Mouse (Mus musculus) intestine, postnatal 0 days (tissue): Measurements from ENCODE around the gene Cks1b. TPM values are rescaled to one million over a fixed set of nuclear protein-coding genes. Genes with fewer than 3 reads are reported as not detected.
A peak's percentile ranks its signal among the peaks of the same experiment; 100 is the strongest.

Experiments used
- ATAC-seq: fragments of 200-750 bp; cut with Nextera tagmentation; 2 replicates; pipeline ENCODE4 v1.8.0; 2017; ENCODE audit warnings: mild to moderate bottlenecking, moderate TSS enrichment, moderate library complexity
- H3K27ac ChIP-seq: fragments of 300-500 bp; sonication (generic); 2 replicates; pipeline ENCODE4 v1.5.1; 2014; ENCODE audit warnings: mild to moderate bottlenecking, low read depth, low read length, moderate library complexity
- H3K27me3 ChIP-seq: fragments of 300-500 bp; sonication (generic); replicated peaks from 2 replicates; pipeline ENCODE4 v1.6.1; 2014; ENCODE audit warnings: low read length, mixed read lengths; ENCODE audit not compliant: control insufficient read depth, insufficient read depth
- H3K36me3 ChIP-seq: fragments of 300-500 bp; sonication (generic); 2 replicates; pipeline ENCODE4 v1.6.1; 2014; ENCODE audit warnings: mild to moderate bottlenecking, moderate library complexity; ENCODE audit not compliant: control insufficient read depth, insufficient read depth
- H3K4me1 ChIP-seq: fragments of 300-500 bp; sonication (generic); replicated peaks from 2 replicates; pipeline ENCODE4 v1.6.1; 2014; ENCODE audit warnings: antibody characterized with exemption, low read length, mixed read lengths; ENCODE audit not compliant: control insufficient read depth, insufficient read depth
- H3K4me2 ChIP-seq: fragments of 300-500 bp; sonication (generic); replicated peaks from 2 replicates; pipeline ENCODE4 v1.6.1; 2014; ENCODE audit warnings: low read depth, mild to moderate bottlenecking, moderate library complexity
- H3K4me3 ChIP-seq: fragments of 300-500 bp; sonication (generic); 2 replicates; pipeline ENCODE4 v1.5.1; 2014; ENCODE audit warnings: low read depth, low read length
- H3K9ac ChIP-seq: fragments of 300-500 bp; sonication (generic); 2 replicates; pipeline ENCODE4 v1.6.1; 2014; ENCODE audit warnings: mild to moderate bottlenecking, low read depth, low read length
- H3K9me3 ChIP-seq: fragments of 300-500 bp; sonication (generic); 2 replicates; pipeline ENCODE4 v1.6.1; 2016; ENCODE audit warnings: mixed run types; ENCODE audit not compliant: control insufficient read depth
- CTCF ChIP-seq: sonication (generic); IDR thresholded peaks from 2 replicates; pipeline ENCODE4 v1.5.1; 2016; ENCODE audit warnings: low read depth, mild to moderate bottlenecking, control low read depth, antibody characterized with exemption, moderate library complexity
- whole genome bisulfite sequencing: fragments of 180-500 bp; shearing (Covaris S2); extraction: QIAGEN DNeasy Blood & Tissue Kit; methylation state at CpG from one replicate; pipeline ENCODE4 v1.1.7; 2014; 5-methylcytosine and 5-hydroxymethylcytosine counted together
- polyA plus RNA-seq: library from polyadenylated mRNA; unstranded; fragments of >200 nt; fragmentation: Nextera tagmentation; extraction: Ambion mirVana; gene quantifications from 2 replicates; pipeline ENCODE4 v1.2.1, GENCODE M21; 2015

Cks1b gene
- polyA plus RNA-seq, 1 experiment from 2014 or later = 118 TPM

DNA sequence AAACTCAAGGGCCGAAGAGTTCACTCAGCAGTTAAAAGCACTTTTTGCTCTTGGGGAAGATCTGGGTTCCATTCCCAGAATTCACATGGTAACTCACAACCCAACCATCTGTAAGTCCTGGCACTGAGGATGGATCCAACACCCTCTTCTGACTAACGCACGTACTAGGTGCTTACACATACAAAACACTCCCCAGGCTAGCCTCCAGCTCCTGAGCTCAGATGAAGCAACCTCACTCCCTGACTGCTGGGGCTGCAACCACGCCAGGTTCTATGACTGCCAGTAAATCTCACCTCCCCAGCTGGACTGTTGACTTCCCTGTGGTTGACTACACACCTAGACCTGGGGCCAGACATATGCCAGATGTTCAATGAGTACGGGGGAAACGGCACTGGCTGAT lies 11.3 kb downstream of the Cks1b start:
- WGBS = 82% methylated on average over 6 of the region's 6 CpGs
- no peak overlapping the region for H3K9ac ChIP-seq
- H3K27ac ChIP-seq = no peak overlapping the region
- no peaks in the 10 kb centered on the region for H3K9me3 ChIP-seq
- H3K4me2 ChIP-seq = no peak overlapping the region
- H3K27me3 ChIP-seq = no peaks in the 10 kb centered on the region
- no peak for TF ChIP-seq CTCF
- no peak overlapping the region for H3K4me3 ChIP-seq
- H3K4me1 ChIP-seq = no peaks in the 10 kb centered on the region; the same call in 1 of the 2 replicates
- ATAC-seq = no peak
- H3K36me3 ChIP-seq = peaks cover 48% of the 10 kb centered on the region

DNA sequence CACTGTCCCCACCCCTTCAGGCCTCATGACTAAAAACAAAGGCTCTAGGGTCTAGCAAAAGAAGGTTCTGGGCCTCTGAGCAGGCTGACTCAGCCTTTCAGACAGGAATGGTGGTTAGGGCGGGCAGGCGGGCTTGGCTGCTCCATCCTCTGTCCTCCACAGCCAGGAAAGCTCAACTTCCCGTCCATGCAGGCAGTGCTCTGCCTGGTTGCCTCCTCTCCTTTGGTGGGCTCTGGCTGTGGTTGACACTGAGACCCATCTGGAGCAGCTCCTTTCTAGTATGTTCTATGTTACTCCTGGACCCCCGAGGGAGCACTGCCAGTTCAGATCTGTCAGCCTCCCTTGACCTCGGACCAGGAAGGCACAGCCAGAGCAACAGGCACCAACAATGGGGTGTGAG lies 15.5 kb downstream of the Cks1b start, which contains the start of gene Lenep:
TSS of gene Lenep (minus strand) at position 101 of the 400 bp plus-strand sequence.
- 77% methylated on average over 5 of the region's 5 CpGs for WGBS
- Histone ChIP-seq H3K27me3 (no peaks in the 10 kb centered on the region), H3K9ac (no peak within 1 kb of the TSS), H3K4me2 (no peak within 1 kb of the TSS), H3K4me3 (no peak within 1 kb of the TSS), H3K36me3 (peaks cover 45% of the 10 kb centered on the region), H3K27ac (peak within 1 kb of the TSS; percentile 54; the same call in 1 of the 2 replicates), H3K4me1 (no peaks in the 10 kb centered on the region), H3K9me3 (no peaks in the 10 kb centered on the region)
- no peak for TF ChIP-seq CTCF
- ATAC-seq = no peak

DNA sequence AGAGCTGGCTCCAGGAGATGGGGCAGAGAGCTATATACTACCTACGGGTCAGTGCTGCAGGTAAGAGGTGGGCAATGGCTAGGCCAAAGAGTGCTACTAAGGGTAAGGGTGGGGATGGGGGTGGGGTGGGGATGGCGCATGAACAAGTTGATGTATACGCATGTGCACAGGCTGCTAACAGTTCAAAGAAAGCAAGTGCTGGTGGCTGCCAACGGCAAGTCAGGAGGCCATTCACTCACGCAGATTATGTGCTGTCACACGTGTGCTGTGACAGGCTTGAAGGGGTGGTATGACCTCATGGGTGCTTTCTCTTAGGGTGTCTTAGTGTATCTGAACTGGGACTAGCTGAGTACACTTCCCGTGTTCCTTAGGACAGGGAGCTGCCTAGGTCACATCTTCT lies 16.9 kb downstream of the Cks1b start:
- 72% methylated on average over 7 of the region's 7 CpGs for WGBS
- no peaks in the 10 kb centered on the region for H3K4me1 ChIP-seq
- H3K4me3 ChIP-seq = no peak overlapping the region
- H3K27ac ChIP-seq = peak overlapping the region; percentile 54
- peak; percentile 24; the same call in 1 of the 2 replicates for ATAC-seq
- TF ChIP-seq CTCF = no peak
- no peak overlapping the region for H3K4me2 ChIP-seq
- no peak overlapping the region for H3K9ac ChIP-seq
- H3K9me3 ChIP-seq = no peaks in the 10 kb centered on the region
- no peaks in the 10 kb centered on the region for H3K27me3 ChIP-seq
- peaks cover 40% of the 10 kb centered on the region for H3K36me3 ChIP-seq

DNA sequence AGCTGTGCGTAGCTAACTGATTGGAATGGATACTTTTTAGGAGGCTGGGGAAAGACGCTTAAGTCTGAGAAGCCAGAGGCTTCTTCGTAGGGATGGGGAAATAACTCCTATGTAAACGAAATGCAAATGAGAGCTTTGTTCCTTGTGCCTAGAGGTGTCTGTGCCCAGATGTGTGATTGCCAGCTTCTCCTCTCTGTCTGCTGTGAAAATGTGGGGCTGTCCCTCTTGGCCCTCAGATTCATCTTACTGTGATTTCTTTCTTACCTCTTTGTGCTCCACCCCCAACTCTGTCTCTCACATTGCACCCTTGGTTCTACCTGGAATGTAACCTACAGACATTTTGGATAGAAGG lies 21.6 kb downstream of the Cks1b start:
- Histone ChIP-seq H3K9ac (no peak overlapping the region), H3K9me3 (no peaks in the 10 kb centered on the region), H3K4me2 (peak overlapping the region; percentile 85), H3K27ac (0 out of 2 replicates have a peak overlapping the region, but pooled peaks have one; percentile 97), H3K27me3 (no peaks in the 10 kb centered on the region), H3K4me3 (peak overlapping the region; percentile 76), H3K4me1 (no peaks in the 10 kb centered on the region), H3K36me3 (peaks cover 5% of the 10 kb centered on the region; the same call in 1 of the 2 replicates)
- ATAC-seq = no peak
- TF ChIP-seq CTCF = no peak
- WGBS = 4% methylated on average over 4 of the region's 4 CpGs

DNA sequence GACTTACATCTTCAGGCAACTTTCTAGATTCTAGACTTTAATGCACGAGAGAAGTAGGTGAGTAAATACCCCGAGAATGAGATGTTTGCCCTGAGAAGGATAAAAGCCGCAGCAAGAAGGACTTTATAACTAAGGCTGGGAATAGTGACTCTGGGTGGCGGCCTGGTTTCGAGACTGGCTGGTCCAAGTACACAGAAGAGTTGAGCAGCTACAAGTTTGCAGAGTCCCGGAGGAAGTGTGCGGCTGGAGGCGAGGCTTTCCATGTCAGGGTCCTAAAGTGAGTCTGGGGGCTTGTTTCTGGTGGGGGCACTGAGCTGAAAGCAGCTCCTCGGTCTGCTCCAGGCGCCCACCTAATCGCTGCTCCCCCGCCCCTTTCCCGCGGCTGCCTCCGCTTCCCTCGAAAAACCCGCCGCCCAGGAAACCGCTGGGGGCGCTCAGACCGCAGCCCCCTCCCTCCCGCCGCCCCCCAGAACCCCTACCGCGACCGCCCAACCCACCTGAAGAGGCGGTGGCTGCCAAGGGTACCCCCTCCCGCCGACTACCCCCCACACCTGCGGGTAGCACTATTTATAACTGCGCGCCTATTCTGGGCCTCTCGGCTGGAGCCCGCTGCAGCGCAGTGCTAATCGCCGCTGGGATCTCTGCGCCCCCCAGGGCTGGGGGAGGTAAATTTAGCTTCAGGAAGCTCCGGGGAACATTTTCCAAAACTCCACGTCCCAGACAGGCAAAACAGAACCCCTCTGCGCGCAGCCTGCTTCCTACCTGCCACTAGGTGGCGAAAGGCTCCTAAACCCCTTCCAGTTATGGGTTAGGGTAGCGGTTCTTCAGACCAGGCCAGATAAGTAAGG lies 22.2 kb downstream of the Cks1b start:
- Histone ChIP-seq H3K4me2 (peak overlapping the region; percentile 85), H3K4me1 (no peaks in the 10 kb centered on the region), H3K36me3 (no peaks in the 10 kb centered on the region), H3K9me3 (no peaks in the 10 kb centered on the region), H3K27ac (peak overlapping the region; percentile 97; the same call in 1 of the 2 replicates), H3K9ac (peak overlapping the region; percentile 52), H3K27me3 (no peaks in the 10 kb centered on the region), H3K4me3 (peak overlapping the region; percentile 76)
- WGBS = 1% methylated on average over 42 of the region's 44 CpGs
- TF ChIP-seq CTCF = peak; percentile 91
- no peak for ATAC-seq

DNA sequence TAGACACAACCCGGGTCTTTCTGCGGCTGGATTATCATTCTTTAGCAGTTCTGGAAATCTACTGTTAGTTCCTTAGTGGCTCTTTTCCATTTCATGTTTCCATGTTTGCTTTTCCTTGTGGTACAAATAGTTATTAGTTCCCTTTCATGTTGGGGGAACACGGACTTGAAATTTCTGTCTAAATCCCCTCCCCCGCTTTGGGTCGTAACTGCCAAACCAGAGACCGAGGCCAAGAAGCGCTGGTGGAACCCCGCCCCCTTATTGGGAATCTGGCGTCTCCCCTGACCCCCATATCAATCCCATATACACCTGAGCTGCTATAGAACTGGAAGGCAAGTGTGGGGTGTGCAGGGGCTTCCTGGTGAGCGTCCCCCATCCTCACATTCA lies 22.8 kb downstream of the Cks1b start:
- H3K9ac ChIP-seq = peak overlapping the region; percentile 67
- no peak for TF ChIP-seq CTCF
- ATAC-seq = no peak
- peak overlapping the region; percentile 76 for H3K4me3 ChIP-seq
- peak overlapping the region; percentile 97 for H3K27ac ChIP-seq
- no peaks in the 10 kb centered on the region for H3K4me1 ChIP-seq
- H3K36me3 ChIP-seq = no peaks in the 10 kb centered on the region
- H3K4me2 ChIP-seq = peak overlapping the region; percentile 85
- H3K27me3 ChIP-seq = no peaks in the 10 kb centered on the region
- 4% methylated on average over 10 of the region's 10 CpGs for WGBS
- H3K9me3 ChIP-seq = no peaks in the 10 kb centered on the region
